Mouse (Mus musculus) thymus, postnatal 10 days (tissue): ENCODE data around the gene Popdc2.

Experiments used
- DNase-seq, 2 experiments: peaks; one replicate each; pipeline ENCODE4 v3.0.0; 2021; ENCODE audit warnings: low spot score in 2 of 2

The Popdc2 gene

DNA sequence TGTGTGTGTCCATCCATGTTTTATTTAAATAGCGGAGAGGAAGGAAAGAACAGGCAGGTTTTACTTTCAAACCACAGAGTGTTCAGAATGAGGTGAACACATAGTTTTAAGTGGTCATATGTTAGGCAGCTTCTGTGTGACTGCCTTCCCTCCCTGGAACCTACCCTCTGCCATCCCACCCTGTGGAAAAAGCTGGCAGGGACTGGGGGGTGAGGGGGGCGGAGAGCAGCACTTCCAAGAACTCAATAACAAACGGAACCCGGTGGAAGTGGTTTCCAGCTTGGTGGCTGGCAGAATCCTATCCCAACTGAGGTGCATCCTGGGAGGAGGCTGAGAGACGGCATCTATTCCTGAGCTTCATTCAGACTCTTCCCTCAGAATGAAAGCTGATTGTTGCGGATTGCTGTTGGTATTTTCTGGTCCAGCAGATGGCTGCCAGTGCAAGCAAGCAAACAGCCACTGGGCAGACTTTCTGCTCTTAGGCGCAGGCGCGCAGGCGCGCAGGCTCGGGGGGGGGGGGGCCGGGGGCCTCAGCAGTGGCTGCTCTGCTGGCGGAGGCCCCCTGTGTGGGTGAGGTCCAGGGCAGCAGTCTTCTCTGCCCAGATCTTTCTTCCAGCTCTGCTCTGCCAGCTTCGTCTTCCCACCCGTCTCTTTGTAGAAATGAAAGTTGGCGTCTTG is 14.3 kb downstream of the Popdc2 start:
- DNase-seq = peak in 1 of 2 experiments; percentile 26

DNA sequence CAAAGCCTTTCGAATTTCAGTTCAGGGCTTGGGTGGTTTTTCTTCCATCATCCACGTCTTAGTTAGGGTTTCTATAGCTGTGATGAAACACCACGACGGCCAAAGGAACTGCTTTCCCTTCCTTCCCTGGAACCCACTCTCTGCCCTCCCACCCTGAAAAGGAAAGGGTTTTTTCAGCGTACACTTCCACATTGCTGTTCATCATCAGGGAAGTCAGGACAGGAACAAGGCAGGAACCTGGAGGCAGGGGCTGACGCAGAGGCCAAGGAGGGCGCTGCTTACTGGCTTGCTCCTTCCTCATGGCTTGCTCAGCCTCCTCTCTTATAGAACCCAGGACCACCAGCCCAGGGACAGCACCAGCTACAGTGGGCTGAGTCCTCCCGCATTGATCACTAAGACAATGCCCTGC is 14.8 kb downstream of the Popdc2 start:
- no peak for DNase-seq

DNA sequence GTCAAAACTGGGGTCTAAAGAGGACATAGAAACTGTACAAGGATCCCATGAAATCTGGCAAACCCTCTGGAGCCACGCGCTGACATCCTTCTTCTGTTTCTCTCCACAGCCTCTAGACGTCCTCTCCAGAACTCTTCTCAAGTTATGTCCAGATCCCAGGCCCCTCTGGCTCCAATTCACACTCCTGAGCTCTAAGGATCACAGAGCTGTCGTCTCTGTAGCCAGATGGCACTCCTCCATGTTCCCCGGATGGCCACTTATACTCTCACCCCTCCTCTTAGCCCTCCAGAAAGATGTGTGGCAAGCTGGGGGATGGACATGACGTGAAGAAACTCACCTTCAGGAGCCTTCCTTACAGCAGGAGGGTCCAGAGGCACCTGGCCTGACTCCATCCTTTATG is 15.5 kb downstream of the Popdc2 start:
- no peak for DNase-seq

DNA sequence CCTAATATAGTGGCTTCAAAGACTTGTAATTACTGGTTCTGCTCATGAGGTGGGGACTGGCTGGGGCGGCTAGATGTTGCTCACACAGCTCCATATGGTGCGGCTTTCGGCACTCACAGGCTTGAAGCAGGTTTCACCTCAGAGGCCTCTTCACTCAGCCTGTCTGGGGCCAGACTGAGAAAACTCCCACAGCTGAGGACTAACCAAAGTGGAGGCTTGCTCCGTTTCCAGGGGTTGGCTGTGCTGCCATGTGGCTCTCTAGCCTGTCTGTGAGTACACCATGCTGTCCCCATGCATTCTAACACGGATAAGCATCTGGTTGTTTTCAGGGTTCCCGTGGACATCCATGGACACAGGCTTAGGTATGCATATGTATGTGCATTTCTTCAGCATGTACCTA is 16.6 kb downstream of the Popdc2 start:
- DNase-seq = no peak

DNA sequence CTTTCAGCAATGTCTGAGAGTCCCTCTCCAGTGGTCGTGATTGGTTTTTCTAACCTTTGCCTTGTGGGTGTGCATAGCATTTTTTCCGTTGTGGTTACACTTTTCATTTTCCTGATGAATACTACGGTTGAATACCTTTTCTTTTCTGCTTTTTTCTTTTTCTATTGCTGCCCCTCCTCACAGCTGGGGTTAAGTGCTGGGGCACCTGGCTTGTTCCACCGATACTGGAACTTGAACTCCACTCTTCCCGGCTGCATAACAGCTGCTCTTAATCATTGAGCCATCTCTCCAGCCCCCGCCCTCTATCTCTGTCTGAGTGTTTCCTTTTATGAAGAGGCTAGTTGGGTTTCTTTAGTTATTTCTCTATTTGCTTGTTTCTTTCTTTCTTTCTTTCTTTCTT is 17.1 kb downstream of the Popdc2 start:
- DNase-seq = no peak

DNA sequence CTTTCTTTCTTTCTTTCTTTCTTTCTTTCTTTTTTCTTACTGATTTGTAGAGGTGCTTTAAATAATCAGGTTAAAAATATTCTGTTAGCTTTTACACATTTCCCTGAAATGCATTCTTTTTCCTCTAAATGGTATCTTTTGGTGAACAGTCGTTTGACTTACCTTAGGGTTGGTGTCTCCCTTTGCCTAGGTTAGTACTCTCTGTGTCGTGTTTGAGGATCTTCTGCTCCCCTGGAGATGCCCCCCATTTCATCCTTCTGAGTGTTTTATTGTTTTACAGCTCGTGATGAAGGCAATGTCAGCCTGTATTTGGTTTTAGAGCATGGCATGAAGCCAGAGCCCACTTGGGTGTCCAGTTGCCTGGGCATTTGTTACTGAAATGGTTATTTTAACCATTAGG is 17.5 kb downstream of the Popdc2 start:
- no peak for DNase-seq

DNA sequence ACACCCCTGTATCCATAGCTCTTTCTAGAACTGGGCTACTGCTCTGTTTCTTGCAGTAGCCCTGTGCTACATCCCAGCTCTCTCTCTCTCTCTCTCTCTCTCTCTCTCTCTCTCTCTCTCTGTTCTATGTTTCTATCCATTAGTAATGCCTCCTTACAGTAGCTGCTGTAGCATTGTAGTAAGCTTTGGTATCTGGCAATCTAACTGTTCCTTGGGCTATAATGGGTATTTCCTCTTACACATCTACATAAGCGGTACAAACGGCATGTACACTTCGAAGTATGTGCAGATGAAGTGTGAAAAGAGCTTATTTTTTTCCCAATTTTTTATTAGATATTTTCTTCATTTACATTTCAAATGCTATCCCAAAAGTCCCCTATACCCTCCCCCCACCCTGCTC is 17.9 kb downstream of the Popdc2 start:
- no peak for DNase-seq

DNA sequence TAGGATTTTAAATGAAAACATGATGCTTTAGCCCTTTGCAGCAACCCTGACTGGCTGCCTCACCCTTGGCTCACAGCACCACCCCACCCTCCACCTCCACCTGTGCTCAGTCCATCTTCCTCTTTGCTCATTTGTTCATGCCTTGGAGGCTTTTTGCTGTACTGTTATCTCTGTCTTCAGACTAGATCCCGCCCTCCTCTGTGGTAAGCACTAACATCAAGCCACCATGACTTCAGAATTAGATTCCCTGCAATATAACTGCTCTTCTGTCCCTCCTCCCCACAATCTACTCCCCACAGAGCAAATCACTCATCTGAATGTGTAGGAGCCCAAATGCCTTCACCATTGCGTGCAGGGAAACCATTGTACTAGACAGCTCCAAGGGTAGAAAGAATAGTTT is 21.7 kb downstream of the Popdc2 start:
- no peak for DNase-seq

DNA sequence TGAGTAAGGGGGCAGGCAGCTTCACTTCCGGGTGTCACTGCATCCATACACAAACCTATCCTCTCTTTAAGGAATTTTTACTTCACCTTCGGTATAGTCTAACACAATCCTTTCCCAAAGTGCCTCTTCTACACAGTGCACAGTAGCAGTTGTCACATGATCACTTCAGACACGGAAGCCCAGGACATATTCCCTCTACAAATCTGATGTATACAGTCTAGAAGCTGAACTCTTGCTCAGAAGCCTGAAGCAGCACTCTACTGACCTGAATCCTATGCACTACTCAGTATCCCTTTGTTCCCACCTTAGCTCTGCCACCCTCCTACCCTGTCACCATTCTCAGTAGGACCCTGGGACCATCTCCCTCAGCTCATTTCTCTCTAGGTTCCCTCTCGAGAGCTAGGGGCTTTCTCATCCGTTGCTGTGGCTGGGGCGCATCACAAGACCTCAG is 23.2 kb downstream of the Popdc2 start:
- no peak for DNase-seq

DNA sequence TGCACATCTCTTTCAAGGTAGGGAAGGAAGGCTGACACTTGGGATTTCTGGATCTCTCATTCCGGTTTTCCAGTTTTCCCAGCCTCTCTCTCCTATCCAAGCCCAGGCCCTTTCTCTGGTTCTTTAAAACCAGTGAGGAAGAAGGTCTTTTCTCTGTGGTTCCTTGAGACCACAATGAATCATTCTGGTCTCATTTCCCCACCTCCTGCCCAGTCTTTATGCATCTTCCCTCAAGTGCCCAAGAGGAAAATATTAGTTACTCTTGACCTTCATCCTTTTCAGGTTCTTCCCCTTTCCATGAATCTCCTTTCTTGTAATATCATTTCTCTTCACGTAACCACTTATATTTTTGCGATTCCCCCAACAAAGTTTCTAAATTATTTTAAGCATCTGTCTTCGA is 23.7 kb downstream of the Popdc2 start:
- DNase-seq = no peak

DNA sequence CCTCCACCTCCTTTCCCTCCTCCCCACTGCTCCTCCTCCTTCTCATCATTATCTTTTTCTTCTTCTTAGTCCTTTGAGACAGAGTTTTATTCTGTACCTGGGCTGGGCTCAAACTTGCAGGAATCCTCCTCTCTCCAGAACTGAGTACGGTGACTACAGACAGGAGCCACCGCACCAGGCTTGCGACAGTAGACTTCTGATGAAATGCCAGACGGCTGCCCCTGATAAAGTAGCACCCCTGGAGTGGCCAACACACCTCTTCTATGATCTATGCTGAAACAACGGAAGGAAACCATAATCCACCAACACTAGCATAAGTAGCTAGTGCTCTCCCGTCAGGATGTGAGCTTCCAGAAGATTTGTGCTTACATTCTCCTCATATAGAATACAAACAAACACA is 25.4 kb downstream of the Popdc2 start:
- no peak for DNase-seq

DNA sequence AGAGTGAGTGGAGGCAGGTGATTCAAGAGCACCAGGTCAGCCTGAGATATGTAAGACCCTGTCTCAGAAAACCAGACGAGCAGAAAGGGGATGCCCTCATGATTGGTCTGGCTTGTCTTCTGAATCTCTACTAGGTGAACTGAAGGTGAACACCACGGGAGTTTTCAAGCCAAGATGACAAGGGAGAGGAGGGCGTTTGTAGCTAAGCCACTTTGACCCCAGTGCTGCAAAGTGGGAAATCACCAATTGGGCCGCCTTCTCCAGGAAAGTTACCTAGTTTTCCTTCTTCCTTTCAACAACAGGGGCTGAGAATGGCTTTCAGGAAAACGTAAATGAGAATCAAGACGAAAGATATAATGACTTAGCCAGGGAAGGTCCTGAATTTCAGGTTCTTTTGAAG is 26.7 kb downstream of the Popdc2 start:
- DNase-seq = no peak

DNA sequence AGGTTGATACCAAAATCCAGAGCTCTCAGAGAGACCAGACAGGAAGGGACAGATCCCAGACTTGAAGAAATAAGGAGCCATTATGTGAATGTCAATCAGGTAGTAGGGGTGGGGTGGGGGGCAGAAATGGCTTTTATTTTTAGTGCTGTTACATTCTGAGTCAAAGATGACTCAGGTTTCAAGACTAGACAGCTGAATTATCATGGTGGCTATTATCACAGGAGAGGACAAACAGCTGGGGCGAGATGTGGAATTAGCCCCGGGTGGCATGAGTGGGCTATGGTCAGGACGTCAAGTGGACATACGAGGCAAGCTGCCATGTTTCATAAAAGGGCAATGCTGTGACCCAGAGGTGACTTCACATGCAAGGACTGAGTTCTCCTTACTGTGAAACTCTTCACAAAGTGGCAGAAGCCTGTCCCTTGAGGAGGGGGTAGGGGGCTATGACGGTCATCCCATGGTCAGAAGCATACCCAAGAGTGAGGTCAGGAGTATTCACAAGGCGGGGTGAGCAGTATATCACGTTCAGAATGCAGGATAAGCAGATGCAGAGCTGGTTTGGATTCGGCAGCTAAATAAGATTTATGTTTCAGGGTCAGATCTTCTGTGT is 27.4 kb downstream of the Popdc2 start:
- DNase-seq = no peak

DNA sequence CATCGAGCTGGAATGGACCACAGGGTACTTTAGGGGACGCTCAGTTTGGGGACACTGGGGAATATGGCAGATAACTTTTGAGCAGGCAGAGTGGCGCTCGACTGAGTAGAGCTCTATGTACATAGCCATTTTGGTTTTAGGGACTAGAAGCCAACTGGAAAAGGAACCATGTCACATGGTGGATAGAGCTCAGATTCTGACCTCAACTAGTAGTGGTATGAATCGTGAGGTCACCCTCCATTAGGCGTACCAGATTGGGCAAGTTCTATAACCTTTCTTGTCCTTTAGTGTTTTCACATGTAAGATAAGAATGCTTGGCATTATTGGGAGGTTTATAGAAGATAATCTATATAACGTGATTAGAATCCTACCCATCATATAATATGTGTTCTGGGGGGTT is 28.3 kb downstream of the Popdc2 start:
- DNase-seq = no peak

DNA sequence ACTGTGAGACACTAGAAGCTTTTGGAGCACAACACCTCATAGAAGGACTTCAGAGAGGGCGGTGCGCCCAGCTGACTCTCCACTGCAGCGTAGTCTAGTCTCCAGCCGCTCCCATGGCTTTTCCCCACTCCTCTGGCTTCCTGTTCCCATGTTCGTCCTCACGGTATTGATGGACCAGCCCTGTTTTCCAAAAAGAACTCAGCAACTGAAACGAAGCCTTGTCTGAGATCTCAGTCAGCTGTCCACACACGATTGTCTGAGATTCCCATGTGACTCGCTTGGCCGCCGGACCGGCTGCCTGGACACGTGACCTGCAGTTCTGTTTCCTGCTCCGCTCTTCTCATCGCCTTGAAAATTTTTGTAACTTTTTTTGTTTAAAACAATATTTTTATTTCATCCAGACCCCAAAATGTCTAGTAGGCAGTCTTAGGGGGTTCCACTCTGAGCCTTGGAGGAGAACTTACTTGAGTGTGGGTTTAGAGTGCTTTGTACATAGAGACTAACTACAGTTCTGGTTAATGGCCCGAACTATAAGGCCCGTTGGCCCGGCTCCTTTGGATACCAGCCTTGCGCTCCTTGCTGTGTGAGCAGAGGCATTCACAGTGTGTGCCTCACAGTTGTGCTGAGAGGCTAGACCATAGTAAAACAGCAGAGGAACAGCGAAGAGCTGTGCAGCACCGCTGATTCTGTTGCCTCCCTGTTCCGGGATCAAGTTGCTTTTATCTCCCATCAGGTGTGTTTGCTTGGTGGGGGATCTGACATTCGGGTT is 30.3 kb downstream of the Popdc2 start:
- no peak for DNase-seq

DNA sequence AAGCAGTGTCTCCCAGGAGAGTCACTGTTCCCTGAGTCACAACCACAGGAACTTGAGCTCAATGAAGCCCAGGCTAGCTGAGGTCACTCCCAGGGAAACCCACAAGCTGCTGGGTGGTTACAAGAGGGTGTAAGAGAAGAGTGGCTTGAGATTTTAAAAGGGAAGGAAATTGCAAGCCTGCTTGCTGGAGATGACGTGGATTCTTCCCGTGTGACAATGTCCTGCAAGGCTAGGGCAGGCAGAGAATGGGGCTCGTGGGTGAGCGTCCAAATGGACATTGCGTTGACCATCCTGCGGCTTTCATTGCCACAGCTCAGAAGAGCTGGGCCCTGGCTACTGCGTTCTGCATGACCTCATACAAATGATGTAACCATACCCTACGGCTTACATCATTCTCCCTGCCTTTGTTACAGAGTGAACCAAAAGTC is 32.2 kb downstream of the Popdc2 start:
- DNase-seq = no peak

DNA sequence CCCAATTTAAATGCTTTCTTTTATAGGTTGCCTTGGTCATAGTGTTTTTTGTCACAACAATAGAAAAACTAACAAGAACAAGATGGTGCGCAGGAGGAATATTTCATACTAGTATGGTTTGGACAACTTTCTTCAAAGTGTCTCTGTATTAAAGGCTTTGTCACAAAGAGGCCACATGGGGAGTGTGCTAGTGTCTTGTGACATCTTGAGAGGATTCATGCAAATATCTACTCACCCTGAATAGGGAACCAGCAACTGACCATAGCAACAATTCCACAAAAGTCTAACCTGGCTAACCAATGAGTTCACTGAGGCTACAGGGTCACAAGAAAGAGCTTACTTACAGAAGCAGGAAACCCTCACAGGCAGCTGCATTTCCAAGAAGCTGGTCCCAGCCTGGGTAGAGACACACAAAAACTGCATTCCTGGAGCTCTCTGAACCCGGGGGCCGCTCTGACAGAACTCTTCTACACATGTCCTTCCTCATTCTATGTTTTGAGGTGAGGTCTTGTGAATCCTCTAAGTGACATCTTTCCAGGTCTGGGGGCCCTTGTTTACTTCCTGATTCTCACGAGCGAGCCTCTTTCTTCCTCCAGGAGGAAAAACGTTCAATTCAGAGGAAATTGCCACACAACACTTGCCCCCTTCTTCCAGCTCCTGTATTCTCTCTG is 33.2 kb downstream of the Popdc2 start:
- no peak for DNase-seq

DNA sequence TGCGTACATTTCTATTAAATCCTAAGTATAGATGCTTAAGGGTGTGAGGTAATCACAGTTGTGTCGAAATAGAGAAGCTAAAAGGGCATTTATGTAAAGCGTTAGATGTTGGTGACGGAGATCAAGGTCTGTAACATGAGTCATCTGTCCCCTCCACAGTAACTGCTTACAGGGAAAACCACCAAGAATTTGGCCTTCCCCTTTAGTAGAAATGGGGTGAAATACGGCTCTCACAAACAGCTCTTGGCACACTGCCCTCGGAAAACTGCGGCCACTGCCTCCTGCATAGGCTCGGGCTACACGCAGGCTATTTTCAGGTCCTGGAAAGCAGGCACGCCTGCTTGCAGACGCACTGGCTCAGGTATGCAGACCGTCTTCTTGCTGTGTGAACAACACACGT is 34.1 kb downstream of the Popdc2 start:
- DNase-seq = no peak

DNA sequence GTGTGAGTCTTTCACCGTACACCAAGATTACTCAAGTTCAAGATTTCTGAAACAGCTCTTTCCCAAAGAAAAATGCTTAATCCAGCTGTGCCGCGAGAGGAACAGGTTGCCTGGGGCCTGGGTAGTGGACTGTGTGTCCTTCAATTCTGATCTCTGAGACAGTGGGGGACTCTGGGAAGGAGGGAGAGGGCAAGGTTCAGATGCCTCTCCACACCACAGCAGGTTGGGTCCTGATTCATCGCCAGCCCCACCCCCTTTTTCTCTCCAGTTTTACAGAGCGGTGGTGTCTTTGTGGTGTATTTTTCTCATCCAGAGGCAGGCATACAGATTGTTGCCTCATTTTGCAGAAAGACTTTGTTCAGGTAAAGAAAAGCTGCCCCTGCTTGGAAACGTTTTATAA is 36.3 kb downstream of the Popdc2 start:
- DNase-seq = no peak

DNA sequence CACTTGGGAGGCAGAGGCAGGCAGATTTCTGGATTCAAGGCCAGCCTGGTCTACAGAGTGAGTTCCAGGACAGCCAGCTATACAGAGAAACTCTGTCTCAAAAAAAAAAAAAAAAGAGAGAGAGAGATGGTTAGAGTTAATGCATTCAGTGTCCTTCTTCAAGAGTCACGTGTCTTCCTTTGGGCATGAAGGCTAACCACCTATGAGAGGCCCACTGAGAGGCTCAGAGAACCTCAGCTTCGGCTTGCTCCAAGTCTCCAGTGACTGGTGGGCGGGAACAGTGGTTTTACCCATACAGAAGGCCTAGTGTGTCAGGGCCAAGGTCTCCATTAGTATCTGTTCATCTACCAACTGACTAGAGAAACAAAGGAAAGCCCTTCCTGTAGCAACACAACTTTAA is 37.1 kb downstream of the Popdc2 start:
- DNase-seq = no peak

DNA sequence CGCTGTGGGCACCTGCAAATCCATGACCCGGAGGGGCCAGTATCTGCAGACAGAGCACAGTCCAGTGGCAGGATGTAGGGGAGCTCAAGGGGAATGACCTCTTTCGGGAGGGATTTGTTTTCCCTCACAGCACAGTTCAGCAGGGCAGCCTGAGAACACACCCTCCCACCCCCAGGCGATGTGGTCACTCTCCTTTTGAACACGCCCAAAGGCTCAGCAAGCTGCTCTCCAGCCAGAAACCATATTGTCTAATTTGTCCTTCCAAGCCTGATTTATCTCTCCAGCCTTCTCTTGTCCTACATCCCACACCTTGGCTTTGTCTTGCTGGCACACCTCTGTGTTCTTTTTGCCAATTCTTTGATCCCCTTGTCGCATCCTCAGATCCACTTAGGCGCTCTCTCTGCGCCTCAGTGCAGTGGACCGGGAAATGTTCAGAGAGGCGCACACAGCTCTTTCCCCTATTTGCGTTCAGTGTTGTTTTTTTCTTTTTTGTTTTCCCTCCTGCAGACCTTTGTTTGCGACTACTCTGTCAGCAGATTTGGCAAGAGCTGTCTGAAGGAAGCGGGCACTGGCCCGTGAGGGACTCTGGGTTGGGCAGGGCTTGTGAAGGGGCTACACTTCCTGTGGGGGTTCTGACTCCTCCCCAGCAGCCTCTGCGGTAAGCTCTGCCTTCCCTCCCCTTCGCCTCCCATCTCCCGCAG is 37.7 kb downstream of the Popdc2 start:
- DNase-seq = peak; percentile 35 to 51
